Mouse (Mus musculus) C2C12 (cell line): ENCODE results near the gene Zfp334. TPM values are rescaled to one million over a fixed set of nuclear protein-coding genes. Genes with fewer than 3 reads are reported as not detected.

Source experiments
- H3K27me3 ChIP-seq: one replicate; pipeline ENCODE4 v1.6.1; 2011; ENCODE audit not compliant: control insufficient read depth, insufficient read depth, insufficient read length
- H3K36me3 ChIP-seq: one replicate; pipeline ENCODE4 v1.6.1; 2011; ENCODE audit not compliant: control insufficient read depth, insufficient read depth
- H3K4me3 ChIP-seq: one replicate; pipeline ENCODE4 v1.5.1; 2011; ENCODE audit warnings: mild to moderate bottlenecking, control low read depth; ENCODE audit not compliant: poor library complexity, insufficient read depth, severe bottlenecking
- H3K79me2 ChIP-seq: one replicate; pipeline ENCODE4 v1.6.1; 2011; ENCODE audit not compliant: control insufficient read depth, insufficient read depth
- H3K79me3 ChIP-seq: one replicate; pipeline ENCODE4 v1.6.1; 2011; ENCODE audit warnings: low read depth, control low read depth
- H3ac ChIP-seq: one replicate; pipeline ENCODE3; 2011; ENCODE audit warnings: low read depth; ENCODE audit not compliant: control insufficient read depth, insufficient read length
- CEBPB ChIP-seq: IDR thresholded peaks from one replicate; pipeline ENCODE4 v1.6.1; 2011; ENCODE audit warnings: low read depth, mild to moderate bottlenecking, control low read depth, moderate library complexity
- CTCF ChIP-seq: IDR thresholded peaks from one replicate; pipeline ENCODE4 v1.5.1; 2011; ENCODE audit not compliant: control insufficient read depth, insufficient read depth, insufficient read length
- FOSL1 ChIP-seq: IDR thresholded peaks from one replicate; pipeline ENCODE4 v1.8.0; 2011; ENCODE audit warnings: mild to moderate bottlenecking, low read length; ENCODE audit not compliant: poor library complexity, insufficient read depth, severe bottlenecking
- MAX ChIP-seq: IDR thresholded peaks from one replicate; pipeline ENCODE4 v1.6.1; 2011; ENCODE audit warnings: mild to moderate bottlenecking, control low read depth
- MYOD1 ChIP-seq: IDR thresholded peaks from one replicate; pipeline ENCODE4 v1.6.1; 2011; ENCODE audit warnings: low read depth; ENCODE audit not compliant: control insufficient read depth, insufficient read length
- MYOG ChIP-seq: IDR thresholded peaks from one replicate; pipeline ENCODE4 v1.6.1; 2011; ENCODE audit not compliant: control insufficient read depth, insufficient read length; ENCODE audit errors: extremely low read depth
- USF1 ChIP-seq: IDR thresholded peaks from one replicate; pipeline ENCODE4 v1.6.1; 2011; ENCODE audit warnings: low read depth, mild to moderate bottlenecking, control low read depth, moderate library complexity
- polyA plus RNA-seq: library from polyadenylated mRNA; unstranded; fragments of >200 nt; fragmentation: generic; extraction: Trizol; gene quantifications from one replicate; pipeline ENCODE4 v1.2.1, GENCODE M21; 2012; ENCODE audit warnings: missing spikeins

The Zfp334 gene
- polyA plus RNA-seq, 1 experiment: 2.5 TPM

DNA sequence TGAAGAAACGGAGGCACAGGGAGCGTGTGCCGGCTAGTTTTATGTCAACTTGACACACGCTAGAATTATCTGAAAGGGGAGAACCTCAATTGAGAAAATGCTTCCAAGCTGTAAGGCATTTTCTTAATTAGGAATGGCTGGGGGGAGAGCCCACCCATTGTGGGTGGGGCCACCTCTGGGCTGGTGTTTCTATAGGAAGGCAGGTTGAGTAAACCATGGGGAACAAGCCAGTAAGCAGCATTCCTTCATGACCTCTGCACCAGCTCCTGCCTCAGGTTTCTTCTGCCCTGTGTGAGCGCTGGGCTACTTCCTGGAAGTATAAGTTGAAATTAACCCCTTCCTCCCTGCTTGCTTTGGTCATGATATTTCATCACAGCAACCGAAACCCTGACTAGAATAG, 27.7 kb upstream of the Zfp334 start:
- Histone ChIP-seq H3K27me3 (peaks cover 29% of the 10 kb centered on the region), H3K79me3 (no peaks in the 10 kb centered on the region), H3K79me2 (no peaks in the 10 kb centered on the region), H3K36me3 (no peaks in the 10 kb centered on the region), H3K4me3 (no peak overlapping the region), H3ac (no peak overlapping the region)
- TF ChIP-seq MAX: no peak
- TF ChIP-seq CEBPB: no peak
- TF ChIP-seq USF1: no peak
- no peak for TF ChIP-seq MYOD1
- TF ChIP-seq MYOG: no peak
- TF ChIP-seq CTCF: no peak
- TF ChIP-seq FOSL1: no peak

DNA sequence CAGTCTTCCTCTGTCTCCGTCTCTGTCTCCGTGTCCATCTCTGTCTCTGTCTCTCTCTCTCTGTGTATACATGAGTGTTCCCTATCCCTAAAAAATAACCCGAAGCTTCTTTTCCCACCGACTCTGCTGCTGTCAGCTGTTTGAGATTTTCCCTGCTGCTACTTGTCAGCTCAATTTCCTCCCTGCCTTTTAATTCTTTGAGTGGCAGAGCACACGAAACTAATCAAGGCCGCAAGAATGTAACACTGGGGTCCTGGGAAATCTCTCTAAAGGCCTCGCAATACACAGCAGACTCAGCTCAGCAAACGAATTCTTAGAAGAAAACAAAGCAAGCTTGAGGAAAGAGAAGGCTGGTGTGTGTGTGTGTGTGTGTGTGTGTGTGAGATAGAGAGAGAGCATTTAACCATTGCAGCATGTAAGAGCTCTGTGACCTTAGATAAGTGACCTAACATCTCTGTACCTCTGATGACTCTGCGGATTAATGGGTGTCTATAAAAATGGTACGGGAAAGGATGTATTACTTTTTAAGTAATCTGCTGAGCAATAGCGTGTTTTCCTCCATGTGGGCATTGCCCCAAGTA, 27.2 kb upstream of the Zfp334 start:
- Histone ChIP-seq H3K79me2 (no peaks in the 10 kb centered on the region), H3K79me3 (no peaks in the 10 kb centered on the region), H3K27me3 (peaks cover 29% of the 10 kb centered on the region), H3K36me3 (no peaks in the 10 kb centered on the region), H3ac (no peak overlapping the region), H3K4me3 (no peak overlapping the region)
- no peak for TF ChIP-seq MAX
- no peak for TF ChIP-seq MYOG
- no peak for TF ChIP-seq FOSL1
- no peak for TF ChIP-seq MYOD1
- no peak for TF ChIP-seq CEBPB
- TF ChIP-seq CTCF: no peak
- no peak for TF ChIP-seq USF1

DNA sequence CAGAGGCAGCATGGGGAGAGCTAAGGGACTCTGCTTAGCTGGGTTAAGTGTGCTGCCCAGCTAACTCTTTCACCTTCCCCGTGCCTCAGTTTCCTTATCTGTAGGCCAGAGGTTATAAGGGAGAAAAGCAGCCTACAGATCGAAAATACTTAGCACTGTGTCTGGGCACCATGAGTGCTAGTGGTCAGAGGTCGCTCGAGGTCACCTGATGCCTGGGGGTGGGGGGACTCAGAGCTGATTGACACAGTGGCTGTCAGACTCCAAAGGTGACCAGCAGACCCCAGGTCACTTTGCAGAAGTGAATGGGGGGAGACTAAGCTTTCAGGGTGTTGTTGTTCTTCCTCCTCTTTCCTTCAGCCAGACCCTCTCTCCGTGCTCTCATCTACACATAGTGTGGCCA, 26.3 kb upstream of the Zfp334 start:
- no peak overlapping the region for H3ac ChIP-seq
- H3K79me3 ChIP-seq: no peaks in the 10 kb centered on the region
- H3K79me2 ChIP-seq: no peaks in the 10 kb centered on the region
- no peak overlapping the region for H3K4me3 ChIP-seq
- no peak for TF ChIP-seq CEBPB
- TF ChIP-seq FOSL1: no peak
- no peak for TF ChIP-seq USF1
- TF ChIP-seq MAX: no peak
- no peak for TF ChIP-seq CTCF
- TF ChIP-seq MYOD1: no peak
- TF ChIP-seq MYOG: no peak
- H3K27me3 ChIP-seq: peaks cover 22% of the 10 kb centered on the region
- no peaks in the 10 kb centered on the region for H3K36me3 ChIP-seq

DNA sequence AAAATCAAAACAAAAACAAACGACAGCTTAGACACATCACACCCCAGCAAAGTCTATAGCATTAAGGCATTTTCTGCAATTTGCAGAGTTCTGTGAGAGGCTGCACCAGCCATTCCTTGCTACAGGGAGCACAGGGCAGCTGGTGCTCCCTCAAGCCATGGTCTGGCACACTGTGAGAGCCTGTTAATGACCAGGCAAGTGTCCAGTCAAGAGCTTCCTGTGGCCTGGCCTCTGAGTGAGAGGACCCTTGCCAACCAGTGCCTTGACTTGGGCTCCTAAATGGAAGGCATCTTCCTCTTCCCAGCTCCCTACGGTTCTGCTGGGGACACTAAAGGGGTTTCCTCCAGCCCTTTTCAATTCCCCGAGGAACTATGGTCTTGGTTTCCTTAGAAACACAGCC, 25.8 kb upstream of the Zfp334 start:
- no peaks in the 10 kb centered on the region for H3K36me3 ChIP-seq
- no peaks in the 10 kb centered on the region for H3K79me3 ChIP-seq
- H3ac ChIP-seq: no peak overlapping the region
- H3K4me3 ChIP-seq: no peak overlapping the region
- no peaks in the 10 kb centered on the region for H3K79me2 ChIP-seq
- TF ChIP-seq CEBPB (no peak), USF1 (no peak), MAX (no peak), FOSL1 (no peak), MYOG (no peak), MYOD1 (no peak)
- H3K27me3 ChIP-seq: peaks cover 22% of the 10 kb centered on the region

DNA sequence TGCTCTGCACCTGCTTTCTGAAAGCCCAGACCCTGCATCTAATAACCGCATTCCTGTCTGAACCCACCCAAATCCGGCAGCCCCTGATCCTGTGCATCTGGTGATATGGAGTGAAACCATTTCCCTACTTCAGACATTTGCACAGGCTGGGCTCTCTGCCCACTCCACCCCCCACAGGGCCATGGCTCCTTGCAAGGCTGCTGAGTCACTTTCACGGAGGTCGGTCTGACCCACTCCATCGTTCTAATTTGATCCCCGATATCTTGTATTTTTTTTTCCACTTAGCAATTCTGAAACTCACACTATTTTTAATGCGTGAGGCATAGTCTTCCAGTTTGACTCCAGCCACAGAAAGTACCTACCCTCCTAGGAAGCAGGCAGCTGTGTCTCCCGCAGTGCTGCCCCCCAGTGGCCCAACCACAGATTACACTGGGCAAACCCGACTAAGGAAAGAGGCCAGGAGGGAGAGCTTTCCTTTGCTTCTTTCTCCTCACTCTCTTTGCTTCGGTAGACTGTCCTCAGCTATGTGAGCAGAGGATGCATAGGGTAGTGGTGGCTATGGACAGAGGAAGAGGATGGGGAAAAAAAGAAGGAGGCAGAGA, 19.7 kb upstream of the Zfp334 start:
- no peaks in the 10 kb centered on the region for H3K79me3 ChIP-seq
- no peaks in the 10 kb centered on the region for H3K79me2 ChIP-seq
- H3K36me3 ChIP-seq: no peaks in the 10 kb centered on the region
- H3K4me3 ChIP-seq: no peak overlapping the region
- TF ChIP-seq CTCF (peak; percentile 77), MAX (no peak)
- peaks cover 4% of the 10 kb centered on the region for H3K27me3 ChIP-seq
- no peak overlapping the region for H3ac ChIP-seq

DNA sequence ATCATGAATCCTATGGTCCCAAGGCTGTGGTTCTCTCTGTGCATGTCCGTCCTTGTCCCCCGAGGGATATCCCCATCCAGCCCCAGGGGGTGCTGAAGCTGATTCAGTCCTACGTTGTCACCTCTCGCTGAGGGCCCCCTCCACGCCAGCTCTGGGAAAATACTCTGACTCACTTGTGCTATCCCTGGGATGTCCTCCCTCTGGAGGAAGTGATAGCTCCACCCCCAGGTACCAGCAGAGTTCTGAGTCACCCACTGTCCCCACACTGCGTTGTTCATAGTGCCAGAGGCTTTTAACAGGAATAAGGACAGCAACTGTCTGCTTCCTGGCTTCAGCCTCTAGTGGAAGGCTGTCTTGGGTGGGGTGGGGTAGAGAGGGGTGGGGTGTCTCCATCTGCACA, 17.3 kb upstream of the Zfp334 start:
- Histone ChIP-seq H3K79me3 (no peaks in the 10 kb centered on the region), H3K4me3 (no peak overlapping the region), H3K27me3 (no peaks in the 10 kb centered on the region), H3K36me3 (no peaks in the 10 kb centered on the region), H3ac (no peak overlapping the region), H3K79me2 (no peaks in the 10 kb centered on the region)
- TF ChIP-seq FOSL1 (peak; percentile 34), MAX (no peak)
